Mouse (Mus musculus): Measurements from ENCODE around the gene Krt88.

The Krt88 gene

GRCm38 (mm10) chr15:101472952-101473528 is 25.5 kb downstream of the Krt88 start, which contains the start of gene Krt86:
Krt86 (plus strand) TSS chr15:101473478.
- in situ Hi-C loops (cut with MseI, MboI), result no loop called here

DNA sequence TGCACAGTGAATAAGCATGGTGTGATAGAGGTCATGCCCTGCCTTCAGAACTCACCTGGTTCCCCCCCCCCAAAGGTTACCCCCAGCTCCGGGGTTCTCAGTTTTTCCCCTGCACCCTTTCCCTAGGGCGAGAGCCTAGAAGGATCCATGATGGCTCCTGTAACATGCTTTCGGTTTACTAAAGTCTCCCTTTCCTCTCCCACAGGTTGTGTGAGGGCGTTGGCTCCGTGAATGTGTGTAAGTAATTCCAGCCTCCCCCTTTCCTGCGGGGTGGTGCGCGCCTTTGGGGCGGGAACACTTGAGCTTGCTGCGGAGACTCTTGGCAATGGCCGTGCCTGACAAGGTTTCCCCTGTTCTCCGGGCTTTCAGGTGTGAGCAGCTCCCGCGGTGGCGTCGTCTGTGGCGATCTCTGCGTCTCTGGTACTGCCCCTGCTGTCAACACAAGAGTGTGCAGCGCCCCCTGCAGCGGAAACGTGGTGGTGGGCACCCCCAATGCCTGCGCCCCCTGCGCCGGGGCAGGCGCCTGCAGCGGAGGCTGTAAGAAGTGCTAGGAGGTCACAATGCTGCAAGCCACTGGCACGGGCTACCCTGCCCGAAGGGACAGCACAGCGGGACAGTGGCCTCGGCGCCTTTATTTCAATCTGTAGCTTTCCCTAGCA is 31.6 kb downstream of the Krt88 start:
- in situ Hi-C loops (cut with MseI, MboI), result no loop called here

DNA sequence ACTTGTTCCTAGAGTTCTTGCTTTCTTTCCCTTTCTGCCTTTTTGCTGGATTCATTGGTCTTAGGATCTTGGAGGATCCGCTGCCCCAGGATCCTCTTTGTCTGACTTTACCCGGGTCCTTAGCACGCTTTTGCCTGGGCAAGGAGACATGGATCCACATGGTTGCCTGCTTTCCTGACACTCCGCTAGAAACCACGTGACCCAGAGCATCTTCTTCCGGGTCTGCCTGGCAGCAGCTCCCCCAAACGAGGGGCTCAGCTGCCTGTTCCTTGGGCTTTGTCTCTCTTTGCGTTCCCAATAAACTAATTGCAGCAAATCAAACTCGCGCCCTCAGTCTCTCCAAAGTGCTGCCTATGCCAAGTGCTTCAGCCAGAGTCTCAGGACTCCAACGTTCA is 32.1 kb downstream of the Krt88 start:
- in situ Hi-C loops (cut with MseI, MboI), result no loop called here

DNA sequence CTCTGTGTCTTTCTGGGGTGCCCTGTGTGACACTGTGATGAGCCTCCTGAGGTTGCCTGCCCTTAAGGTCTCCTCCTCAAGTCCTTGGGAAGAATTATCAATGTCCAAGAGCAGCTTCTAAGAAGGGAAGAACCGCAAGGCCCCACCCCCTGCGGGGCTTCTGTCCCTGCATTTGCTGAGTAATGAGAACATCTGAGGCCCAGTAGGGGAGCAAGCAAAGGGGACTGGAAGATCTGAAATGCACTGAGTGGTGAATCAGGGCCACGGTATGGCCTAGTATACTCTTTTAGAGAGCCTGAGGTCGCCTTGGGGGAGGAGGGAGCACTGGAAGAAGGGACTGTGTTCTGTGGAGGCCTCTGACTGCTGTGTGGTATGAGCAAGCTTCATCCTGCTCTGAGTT is 34.5 kb downstream of the Krt88 start:
- in situ Hi-C loops (cut with MseI, MboI), result no loop called here

- in situ Hi-C loops (cut with MseI, MboI), result no loop called here
These were observed 36.1 kb downstream of the Krt88 start for GRCm38 (mm10) chr15:101483646-101484045.

DNA sequence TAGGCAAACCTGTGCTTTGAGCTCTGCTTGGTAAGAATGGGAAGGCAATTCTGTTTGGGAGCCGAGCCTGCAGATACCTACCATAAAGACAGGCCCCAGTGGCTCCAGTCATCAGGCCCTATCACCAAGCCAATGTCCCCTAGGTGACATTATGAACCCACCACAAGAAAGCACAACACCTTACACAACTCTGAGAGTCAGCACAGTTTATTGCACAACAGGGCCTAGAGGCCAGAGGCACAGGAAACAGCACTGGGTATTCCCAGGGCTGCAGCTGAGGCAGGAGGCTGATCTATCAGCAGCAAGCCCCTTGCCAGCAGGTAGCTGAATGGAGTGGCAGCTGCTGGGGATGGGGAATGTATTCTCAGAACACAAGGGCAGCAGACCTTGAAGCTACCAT is 37.4 kb downstream of the Krt88 start:
- in situ Hi-C loops (cut with MseI, MboI), result no loop called here

DNA sequence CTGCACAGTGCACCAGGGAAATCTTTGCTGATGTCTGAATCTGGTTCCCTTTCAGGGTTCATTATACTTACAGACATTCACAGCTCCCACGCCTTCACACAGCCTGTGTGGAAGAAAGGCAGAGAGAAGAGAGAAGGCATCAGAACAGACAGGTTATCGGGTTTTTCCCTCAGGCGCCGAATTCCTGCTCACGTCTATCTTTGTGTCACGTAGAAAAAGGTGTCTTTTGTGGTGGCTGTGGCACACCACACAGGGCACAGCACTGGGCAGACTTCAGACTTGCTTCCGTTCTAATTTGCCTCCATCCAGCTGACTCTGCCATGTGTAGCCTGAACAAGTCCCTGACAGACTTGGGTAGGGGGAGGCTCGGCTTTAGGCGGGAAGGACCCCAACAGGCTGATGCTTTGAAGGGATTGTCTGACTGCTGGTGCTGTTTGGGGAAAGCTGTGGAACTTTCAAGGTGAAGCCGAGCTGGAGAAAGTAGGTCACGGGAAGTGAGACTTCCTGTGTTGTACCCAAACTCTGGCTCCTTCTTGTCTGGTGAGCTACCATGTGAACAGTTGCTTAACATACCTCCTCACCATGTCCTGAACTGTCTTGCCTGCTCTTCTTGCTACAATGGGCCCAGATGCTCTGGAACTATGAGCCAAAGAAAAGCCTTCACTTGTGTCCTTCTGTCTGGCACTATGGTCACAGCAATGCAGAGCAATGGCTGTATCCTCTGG is 38.5 kb downstream of the Krt88 start:
- in situ Hi-C loops (cut with MseI, MboI), result no loop called here

DNA sequence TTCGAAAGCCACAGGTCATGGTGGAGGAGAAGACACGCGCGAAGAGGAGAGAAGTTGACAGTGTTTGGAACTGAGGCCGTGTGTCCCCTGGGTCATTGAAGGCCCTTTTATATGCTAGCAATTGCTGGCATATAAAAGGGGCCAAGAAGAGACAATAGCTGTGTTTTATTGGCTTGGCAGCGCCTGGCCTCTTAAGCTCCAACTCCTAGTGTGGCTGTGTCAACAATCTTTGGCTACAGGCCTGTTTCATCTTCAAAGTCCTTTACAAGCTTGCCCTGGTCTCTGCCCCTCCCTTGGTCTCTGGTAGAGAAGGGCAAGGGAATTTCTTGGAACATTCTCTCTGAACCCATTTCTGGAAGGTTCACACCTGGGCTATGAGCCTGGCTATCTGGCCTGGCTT is 43.9 kb downstream of the Krt88 start, which contains the start of gene Krt83:
Krt83 (minus strand) TSS at position 82 of the 400 bp plus-strand sequence.
- in situ Hi-C loops (cut with MseI, MboI), result loop anchor here in 1 of 2 experiments (10.0 kb wide), 1 partner anchor 147 kb away; no protein-coding TSS in a partner anchor

GRCm38 (mm10) chr15:101492718-101493117 is 45.2 kb downstream of the Krt88 start:
- in situ Hi-C loops (cut with MseI, MboI), result loop anchor here in 1 of 2 experiments (10.0 kb wide), 1 partner anchor 148 kb away; no protein-coding TSS in a partner anchor

DNA sequence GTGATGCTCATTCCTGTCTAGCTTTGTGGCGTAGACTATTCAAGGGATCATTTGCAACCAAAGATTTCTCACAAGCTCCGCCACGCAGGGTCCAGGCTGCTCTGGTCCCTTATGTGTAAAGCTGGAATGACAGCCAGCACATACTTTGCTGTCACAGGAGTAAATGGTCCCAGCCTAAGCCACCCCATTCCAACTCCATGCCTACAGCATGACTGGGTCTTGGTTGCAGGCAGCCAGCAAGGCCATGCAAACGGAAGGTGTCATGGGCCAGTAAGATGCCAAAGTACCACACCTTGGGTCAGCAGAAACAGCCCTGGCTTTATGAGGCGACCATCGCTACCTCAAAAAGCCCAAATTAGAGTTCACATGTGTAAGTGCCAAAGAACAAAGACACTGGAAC is 46.2 kb downstream of the Krt88 start:
- in situ Hi-C loops (cut with MseI, MboI), result loop anchor here in 1 of 2 experiments (10.0 kb wide), 1 partner anchor 149 kb away; no protein-coding TSS in a partner anchor

DNA sequence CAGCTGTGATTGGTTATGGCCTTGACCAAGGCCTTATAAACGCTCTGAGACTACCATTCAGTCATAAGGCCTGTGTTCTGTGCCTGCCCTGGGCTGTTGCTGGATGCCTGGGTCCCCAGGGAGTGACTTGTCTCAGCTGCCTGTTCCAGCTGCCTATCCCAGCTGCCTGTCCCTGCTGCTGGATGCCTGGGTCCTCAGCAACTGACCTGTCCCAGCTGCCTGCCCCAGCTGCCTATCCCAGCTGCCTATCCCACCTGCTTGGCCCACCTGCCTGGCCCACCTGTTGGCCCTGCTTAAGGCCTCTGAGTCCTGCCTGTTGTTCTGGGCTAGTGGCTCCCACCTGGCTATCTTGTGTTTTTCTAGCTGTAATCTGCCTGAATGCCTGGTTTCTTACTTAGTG is 46.7 kb downstream of the Krt88 start:
- in situ Hi-C loops (cut with MseI, MboI), result loop anchor here in 1 of 2 experiments (10.0 kb wide), 1 partner anchor 149 kb away; no protein-coding TSS in a partner anchor

GRCm38 (mm10) chr15:101495266-101495665 is 47.7 kb downstream of the Krt88 start:
- in situ Hi-C loops (cut with MseI, MboI), result loop anchor here in 1 of 2 experiments (10.0 kb wide), 1 partner anchor 150 kb away; no protein-coding TSS in a partner anchor

GRCm38 (mm10) chr15:101497181-101497580 is 49.6 kb downstream of the Krt88 start:
- in situ Hi-C loops (cut with MseI, MboI), result loop anchor here in 1 of 2 experiments (10.0 kb wide), 1 partner anchor 152 kb away; no protein-coding TSS in a partner anchor
